Mouse (Mus musculus): ENCODE results near the gene Scn10a. TPM values are rescaled to one million over a fixed set of nuclear protein-coding genes. Genes with fewer than 3 reads are reported as not detected.
A peak's percentile ranks its signal among the peaks of the same experiment; 100 is the strongest.

Gene Scn10a
- polyA plus RNA-seq, 1 experiment from 2014 or later = 0.02 TPM

DNA sequence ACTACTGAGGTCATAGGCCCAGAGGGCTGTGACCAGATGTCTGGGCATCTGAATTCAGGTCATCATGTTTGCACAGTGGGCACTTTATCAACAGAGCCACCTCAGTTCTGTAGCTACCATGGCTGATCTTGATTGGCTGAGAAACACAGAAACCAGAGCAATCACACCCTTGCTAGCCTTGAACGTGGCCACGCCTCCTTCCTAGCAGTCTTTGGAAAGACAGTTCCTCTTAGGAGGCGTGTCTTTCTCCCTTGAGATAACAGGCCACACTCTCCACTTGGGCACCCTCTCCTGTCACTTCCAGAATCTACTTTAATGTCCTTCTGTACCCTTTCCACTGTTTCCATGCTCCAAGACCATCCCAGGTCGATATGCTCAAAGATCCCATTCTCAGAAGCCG is 65.4 kb downstream of the Scn10a start:
- Histone ChIP-seq H3K4me3 (ENCODE audit: low read depth, low read length) (no peak overlapping the region), H3K4me1 (ENCODE audit: insufficient read depth, low read depth, low read length) (no peaks in the 10 kb centered on the region), H3K27ac (ENCODE audit: low read length) (no peak overlapping the region), H3K9me3 (ENCODE audit: low read length) (no peaks in the 10 kb centered on the region), H3K9ac (replicated peaks; ENCODE audit: low read depth) (no peak overlapping the region), H3K36me3 (ENCODE audit: insufficient read depth, low read length) (no peaks in the 10 kb centered on the region), H3K4me2 (replicated peaks; ENCODE audit: low read depth, low read length) (no peak overlapping the region), H3K27me3 (replicated peaks; ENCODE audit: insufficient read depth, low read length) (no peaks in the 10 kb centered on the region)
- WGBS = 41% methylated on average over 5 of the region's 5 CpGs
- TF ChIP-seq EP300 (IDR thresholded peaks at IDR 0.05) = no peak
- no peak for TF ChIP-seq CTCF (IDR thresholded peaks at IDR 0.05)
- ATAC-seq = no peak
- no peak for DNase-seq (ENCODE audit: low spot score)

DNA sequence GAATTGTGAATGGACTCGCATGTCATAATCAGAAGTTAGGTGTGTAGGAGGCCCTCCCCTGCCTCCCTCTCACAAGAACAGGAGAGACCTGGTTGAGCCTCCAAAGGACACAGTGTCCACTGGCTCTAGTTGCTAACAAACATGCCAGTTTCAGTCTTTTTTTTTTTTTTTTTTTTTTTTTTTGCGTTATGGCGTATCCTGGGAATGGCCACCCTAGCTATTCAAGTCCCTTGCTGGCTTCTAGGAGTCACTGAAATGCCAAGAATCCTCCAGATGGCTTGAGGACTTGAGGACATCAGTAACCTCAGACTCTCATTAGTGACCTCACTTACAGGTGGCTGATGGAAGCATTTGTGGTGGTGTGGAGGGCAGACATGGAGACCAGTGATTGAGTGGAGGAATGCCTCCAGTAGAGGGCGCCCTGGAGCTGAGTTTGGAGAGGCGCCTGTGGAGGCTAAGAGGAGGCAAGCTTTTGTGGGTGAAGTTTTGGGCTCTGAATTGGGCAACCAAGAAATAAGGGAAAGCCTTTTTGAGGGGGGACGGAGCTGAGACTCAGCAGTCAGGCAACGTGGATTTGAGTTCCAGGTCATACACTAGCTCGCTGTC is 72.1 kb downstream of the Scn10a start:
- Histone ChIP-seq H3K36me3 (ENCODE audit: insufficient read depth, low read length) (no peaks in the 10 kb centered on the region), H3K9me3 (ENCODE audit: low read length) (no peaks in the 10 kb centered on the region), H3K27me3 (replicated peaks; ENCODE audit: insufficient read depth, low read length) (no peaks in the 10 kb centered on the region), H3K27ac (ENCODE audit: low read length) (no peak overlapping the region), H3K9ac (replicated peaks; ENCODE audit: low read depth) (no peak overlapping the region), H3K4me1 (ENCODE audit: insufficient read depth, low read depth, low read length) (no peaks in the 10 kb centered on the region), H3K4me2 (replicated peaks; ENCODE audit: low read depth, low read length) (no peak overlapping the region), H3K4me3 (ENCODE audit: low read depth, low read length) (no peak overlapping the region)
- TF ChIP-seq EP300 (IDR thresholded peaks at IDR 0.05) (no peak), CTCF (IDR thresholded peaks at IDR 0.05) (peak; percentile 76)
- DNase-seq (ENCODE audit: low spot score) = peak; percentile 50
- WGBS = 55% methylated on average over 8 of the region's 8 CpGs
- ATAC-seq = no peak

DNA sequence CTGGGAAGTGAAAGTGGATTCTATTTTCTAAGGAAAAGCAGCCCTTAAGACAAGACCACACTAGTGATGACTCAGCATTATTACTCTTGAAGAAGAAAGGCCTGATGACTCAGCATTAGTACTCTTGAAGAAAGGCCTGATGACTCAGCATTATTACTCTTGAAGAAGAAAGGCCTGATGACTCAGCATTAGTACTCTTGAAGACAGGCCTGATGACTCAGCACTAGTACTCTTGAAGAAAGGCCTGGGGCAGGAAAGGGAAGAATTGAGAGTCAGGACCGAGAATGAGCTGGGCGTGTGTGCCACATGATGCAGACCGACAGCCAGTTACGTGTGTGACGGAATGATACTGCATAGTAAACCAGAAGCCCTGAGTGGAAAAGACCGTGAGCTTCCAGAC is 77.1 kb downstream of the Scn10a start:
- WGBS = 85% methylated on average over 6 of the region's 6 CpGs
- TF ChIP-seq EP300 (IDR thresholded peaks at IDR 0.05) = no peak
- no peak for TF ChIP-seq CTCF (IDR thresholded peaks at IDR 0.05)
- DNase-seq (ENCODE audit: low spot score) (no peak), ATAC-seq (no peak)
- no peaks in the 10 kb centered on the region for H3K27me3 ChIP-seq (replicated peaks; ENCODE audit: insufficient read depth, low read length)
- no peak overlapping the region for H3K27ac ChIP-seq (ENCODE audit: low read length)
- H3K4me3 ChIP-seq (ENCODE audit: low read depth, low read length) = no peak overlapping the region
- H3K36me3 ChIP-seq (ENCODE audit: insufficient read depth, low read length) = no peaks in the 10 kb centered on the region
- H3K4me1 ChIP-seq (ENCODE audit: insufficient read depth, low read depth, low read length) = no peaks in the 10 kb centered on the region
- H3K4me2 ChIP-seq (replicated peaks; ENCODE audit: low read depth, low read length) = no peak overlapping the region
- H3K9ac ChIP-seq (replicated peaks; ENCODE audit: low read depth) = no peak overlapping the region
- no peaks in the 10 kb centered on the region for H3K9me3 ChIP-seq (ENCODE audit: low read length)

DNA sequence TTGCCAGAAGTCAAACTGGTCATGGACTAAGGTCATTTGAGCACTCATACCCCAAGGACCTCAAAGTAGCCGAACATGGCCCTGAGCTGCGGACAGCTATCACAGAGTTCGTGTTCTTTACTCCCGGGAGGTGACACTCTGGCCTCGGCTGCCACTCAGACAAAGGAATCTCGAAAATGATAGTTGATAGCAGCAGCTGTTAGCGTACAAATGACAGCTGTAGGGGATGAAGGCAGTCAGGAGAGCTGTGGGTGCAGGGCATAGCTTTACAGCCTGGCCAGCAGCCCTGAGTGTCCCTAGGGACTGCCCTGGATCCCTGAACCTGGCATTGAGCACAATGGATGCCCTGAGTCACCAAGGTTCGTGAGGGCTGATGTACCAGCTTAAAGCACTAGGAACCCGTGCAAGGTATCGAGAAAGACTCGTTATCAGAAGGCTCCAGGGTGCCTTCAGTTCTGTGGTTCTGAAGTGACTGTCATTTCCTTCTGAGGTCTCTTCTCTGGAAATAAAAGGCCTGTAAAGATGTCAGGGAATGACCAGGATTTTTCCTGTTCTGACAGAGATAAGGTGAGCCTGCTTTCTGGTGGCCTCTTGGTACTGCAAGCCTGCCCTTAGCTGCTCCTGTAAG is 84.8 kb downstream of the Scn10a start:
- ATAC-seq (no peak), DNase-seq (ENCODE audit: low spot score) (no peak)
- no peak overlapping the region for H3K4me2 ChIP-seq (replicated peaks; ENCODE audit: low read depth, low read length)

DNA sequence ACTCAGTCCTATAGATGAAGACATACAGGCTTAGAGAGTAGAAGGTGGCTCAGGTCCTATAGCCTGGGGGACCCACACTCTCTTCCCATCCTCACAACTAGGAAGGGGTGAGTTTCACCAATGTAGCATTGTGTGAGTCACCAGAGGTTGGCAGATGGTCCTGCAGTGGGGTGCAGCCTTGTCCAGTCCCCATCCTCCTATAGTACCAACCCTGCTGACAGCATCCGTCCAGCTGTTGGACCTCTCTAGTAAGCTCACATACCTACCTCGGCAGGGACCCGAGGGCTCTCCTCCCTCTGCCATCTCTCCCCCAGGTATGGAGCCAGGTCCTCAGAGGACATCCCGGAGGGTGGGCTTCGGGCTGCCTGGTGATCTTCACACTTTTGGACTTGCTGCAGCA is 85.6 kb downstream of the Scn10a start:
- Histone ChIP-seq H3K36me3 (ENCODE audit: insufficient read depth, low read length) (no peaks in the 10 kb centered on the region), H3K4me1 (ENCODE audit: insufficient read depth, low read depth, low read length) (no peaks in the 10 kb centered on the region), H3K9ac (replicated peaks; ENCODE audit: low read depth) (no peak overlapping the region), H3K9me3 (ENCODE audit: low read length) (no peaks in the 10 kb centered on the region), H3K4me3 (ENCODE audit: low read depth, low read length) (no peak overlapping the region), H3K4me2 (replicated peaks; ENCODE audit: low read depth, low read length) (no peak overlapping the region), H3K27me3 (replicated peaks; ENCODE audit: insufficient read depth, low read length) (no peaks in the 10 kb centered on the region), H3K27ac (ENCODE audit: low read length) (no peak overlapping the region)
- no peak for DNase-seq (ENCODE audit: low spot score)
- no peak for ATAC-seq
- TF ChIP-seq EP300 (IDR thresholded peaks at IDR 0.05) (no peak), CTCF (IDR thresholded peaks at IDR 0.05) (no peak)
- 78% methylated on average over 5 of the region's 5 CpGs for WGBS

More for the DNA sequence above, 84.8 kb downstream of the Scn10a start:
- Histone ChIP-seq H3K4me3 (ENCODE audit: low read depth, low read length) (no peak overlapping the region), H3K9ac (replicated peaks; ENCODE audit: low read depth) (no peak overlapping the region), H3K9me3 (ENCODE audit: low read length) (no peaks in the 10 kb centered on the region), H3K4me1 (ENCODE audit: insufficient read depth, low read depth, low read length) (no peaks in the 10 kb centered on the region), H3K36me3 (ENCODE audit: insufficient read depth, low read length) (no peaks in the 10 kb centered on the region), H3K27me3 (replicated peaks; ENCODE audit: insufficient read depth, low read length) (no peaks in the 10 kb centered on the region), H3K27ac (ENCODE audit: low read length) (no peak overlapping the region)
- 37% methylated on average over 11 of the region's 11 CpGs for WGBS
- TF ChIP-seq EP300 (IDR thresholded peaks at IDR 0.05) = no peak
- no peak for TF ChIP-seq CTCF (IDR thresholded peaks at IDR 0.05)

DNA sequence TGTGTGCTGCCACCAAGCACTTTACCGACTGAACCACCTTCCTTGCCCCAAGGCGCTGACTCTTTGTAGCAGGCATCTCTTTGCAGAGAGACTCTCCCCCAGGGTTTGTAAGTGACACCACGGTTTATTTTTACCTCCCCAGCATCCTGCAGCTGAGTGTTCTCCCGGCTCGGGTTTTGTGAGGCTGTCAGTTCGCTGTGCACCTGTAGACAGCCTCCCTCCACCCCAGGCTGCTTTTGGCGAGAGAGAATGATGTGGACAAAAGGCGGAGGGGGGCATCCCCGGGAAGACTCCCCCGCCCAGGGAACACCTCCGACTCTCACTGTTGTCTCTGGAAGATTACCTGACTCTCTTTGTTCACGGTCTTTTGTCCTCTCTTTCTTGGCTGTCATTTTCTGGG is 86.3 kb downstream of the Scn10a start:
- no peak overlapping the region for H3K9ac ChIP-seq (replicated peaks; ENCODE audit: low read depth)
- DNase-seq (ENCODE audit: low spot score) (no peak), ATAC-seq (no peak)
- H3K36me3 ChIP-seq (ENCODE audit: insufficient read depth, low read length) = no peaks in the 10 kb centered on the region
- WGBS = 27% methylated on average over 12 of the region's 12 CpGs
- no peak overlapping the region for H3K27ac ChIP-seq (ENCODE audit: low read length)
- H3K9me3 ChIP-seq (ENCODE audit: low read length) = no peaks in the 10 kb centered on the region
- no peak overlapping the region for H3K4me3 ChIP-seq (ENCODE audit: low read depth, low read length)
- TF ChIP-seq CTCF (IDR thresholded peaks at IDR 0.05) (no peak), EP300 (IDR thresholded peaks at IDR 0.05) (no peak)
- no peak overlapping the region for H3K4me2 ChIP-seq (replicated peaks; ENCODE audit: low read depth, low read length)
- no peaks in the 10 kb centered on the region for H3K27me3 ChIP-seq (replicated peaks; ENCODE audit: insufficient read depth, low read length)
- H3K4me1 ChIP-seq (ENCODE audit: insufficient read depth, low read depth, low read length) = no peaks in the 10 kb centered on the region
